Mouse (Mus musculus) cerebellum, adult 2 months (tissue): ENCODE measurements around the gene Spns2.

Source experiments
- CTCF ChIP-seq: fragments of 200-500 bp; IDR thresholded peaks from 2 replicates; pipeline ENCODE4 v1.5.1; 2011; ENCODE audit warnings: low read depth, mild to moderate bottlenecking, control low read depth, low read length, moderate library complexity, borderline replicate concordance; ENCODE audit not compliant: insufficient read depth
- POLR2A ChIP-seq: fragments of 200-500 bp; IDR thresholded peaks from 2 replicates; pipeline ENCODE4 v1.6.1; 2011; ENCODE audit warnings: low read length, control low read depth, borderline replicate concordance; ENCODE audit not compliant: insufficient read depth

DNA sequence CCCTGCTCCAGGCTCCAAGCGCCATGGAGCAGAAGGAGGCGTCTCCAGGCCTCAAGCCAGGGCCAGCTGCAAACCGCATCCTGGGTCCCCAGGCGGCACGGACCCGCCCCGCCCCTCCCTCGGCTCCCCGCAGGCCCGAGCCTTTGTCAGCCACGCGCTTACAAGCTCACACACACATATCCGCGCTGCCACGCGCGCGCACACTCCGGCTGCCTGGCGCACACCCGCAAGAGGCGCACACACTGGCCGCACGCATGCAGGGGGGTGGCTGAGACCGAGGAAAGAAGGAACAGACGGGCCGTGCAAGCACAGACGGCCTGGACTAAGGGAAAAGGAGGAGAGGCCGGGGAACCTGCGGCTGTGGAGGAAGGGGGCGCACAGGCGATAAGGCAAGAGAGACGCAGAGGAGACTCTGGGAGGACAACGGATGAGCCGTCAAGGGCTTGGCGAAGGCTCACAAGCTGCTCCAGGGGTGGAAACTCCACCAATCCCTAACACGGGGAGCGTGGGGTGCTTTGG is 892 bp downstream of the Spns2 start:
- no peak for TF ChIP-seq POLR2A
- no peak for TF ChIP-seq CTCF
